Mouse (Mus musculus) testis, postnatal 14 days (tissue): Measurements from ENCODE around the gene Tstd1.

Experiments
- DNase-seq: peaks from one replicate; pipeline ENCODE4 v3.0.0; 2021; ENCODE audit warnings: low spot score

Tstd1 gene

DNA sequence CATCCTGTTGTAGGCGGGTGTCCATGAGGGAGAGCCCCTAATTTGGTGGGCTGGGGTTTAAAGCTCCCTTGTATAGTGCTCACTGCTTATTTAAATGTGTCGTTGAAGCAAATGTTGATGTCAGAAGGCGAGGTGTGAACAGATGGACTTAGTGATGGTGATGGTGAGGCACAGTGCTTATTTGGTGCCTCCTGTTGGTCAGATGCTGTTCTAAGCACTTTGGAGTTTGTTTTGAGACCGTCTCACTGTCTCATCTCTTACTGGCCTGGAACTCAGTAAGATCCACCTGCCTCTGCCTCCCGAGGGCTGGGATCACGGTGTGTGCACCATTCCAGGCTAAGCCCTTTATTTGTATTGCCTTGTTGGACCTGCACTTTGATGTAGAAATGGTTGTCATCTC, 36.3 kb downstream of the Tstd1 start:
- no peak for DNase-seq

DNA sequence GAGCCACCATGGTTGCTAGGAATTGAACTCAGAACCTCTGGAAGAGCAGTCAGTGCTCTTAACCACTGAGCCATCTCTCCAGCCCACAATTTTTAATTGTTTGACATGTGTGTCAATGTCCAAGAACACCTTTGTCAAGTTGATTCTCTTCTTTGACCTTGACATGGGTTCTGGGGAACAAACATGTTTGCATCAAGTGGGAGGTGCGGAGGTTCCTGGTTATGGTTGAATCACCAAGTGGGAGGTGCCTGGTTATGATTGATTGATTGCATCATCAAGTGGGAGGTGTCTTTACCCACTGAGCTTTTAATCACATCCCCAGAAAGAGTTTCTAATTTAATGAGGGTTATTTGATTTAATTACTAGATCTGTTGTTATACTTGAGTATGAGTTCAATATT, 38.9 kb downstream of the Tstd1 start:
- no peak for DNase-seq

DNA sequence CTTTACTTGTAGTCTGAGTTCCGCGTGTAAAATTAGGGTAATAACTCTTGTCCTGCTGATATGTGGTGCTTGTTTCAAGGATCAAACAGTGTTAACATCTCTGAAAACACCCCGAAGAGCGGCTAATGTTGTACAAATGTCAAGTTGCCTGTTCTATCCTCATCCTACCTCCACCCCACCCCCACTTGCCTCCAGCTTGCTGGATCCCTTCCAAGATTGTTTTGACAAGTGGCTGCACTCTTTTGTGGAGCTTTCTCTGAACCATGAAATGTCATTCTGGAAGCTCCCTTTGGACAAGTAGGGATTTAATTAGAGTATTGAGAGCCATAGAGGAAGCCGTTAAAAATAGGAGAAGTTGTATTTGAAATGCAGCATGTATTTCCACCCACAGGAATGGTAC, 41.1 kb downstream of the Tstd1 start:
- no peak for DNase-seq

DNA sequence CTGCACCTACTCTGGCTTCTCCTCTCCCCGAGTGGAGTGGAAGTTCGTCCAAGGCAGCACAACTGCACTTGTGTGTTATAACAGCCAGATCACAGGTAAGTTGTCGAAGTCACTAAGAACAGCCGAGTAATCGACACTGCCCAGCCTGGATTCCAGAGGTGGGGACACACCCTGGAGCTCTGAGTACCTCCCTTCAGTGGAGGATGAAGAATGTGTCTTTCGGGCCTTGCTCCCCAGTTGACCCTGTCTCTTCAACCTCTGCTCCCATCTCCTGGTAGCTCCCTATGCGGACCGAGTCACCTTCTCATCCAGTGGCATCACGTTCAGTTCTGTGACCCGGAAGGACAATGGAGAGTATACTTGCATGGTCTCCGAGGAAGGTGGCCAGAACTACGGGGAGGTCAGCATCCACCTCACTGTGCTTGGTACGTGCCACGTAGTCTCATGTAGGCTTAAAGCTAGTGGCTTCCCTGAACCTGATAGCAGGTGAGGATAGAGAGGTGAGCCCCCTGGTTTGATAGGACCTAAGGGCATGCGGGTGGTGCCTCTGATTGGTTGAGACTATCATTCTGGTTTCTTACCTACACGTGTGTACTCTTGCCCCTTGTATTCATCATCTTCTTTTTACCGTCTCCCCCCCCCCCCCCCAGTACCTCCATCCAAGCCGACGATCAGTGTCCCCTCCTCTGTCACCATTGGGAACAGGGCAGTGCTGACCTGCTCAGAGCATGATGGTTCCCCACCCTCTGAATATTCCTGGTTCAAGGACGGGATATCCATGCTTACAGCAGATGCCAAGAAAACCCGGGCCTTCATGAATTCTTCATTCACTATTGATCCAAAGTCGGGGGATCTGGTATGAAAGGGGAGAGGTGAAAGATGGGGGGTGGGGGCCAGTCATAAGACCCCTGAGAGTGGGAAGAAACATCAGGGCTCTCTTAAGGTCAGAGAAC, 42.2 kb downstream of the Tstd1 start:
- DNase-seq = no peak

DNA sequence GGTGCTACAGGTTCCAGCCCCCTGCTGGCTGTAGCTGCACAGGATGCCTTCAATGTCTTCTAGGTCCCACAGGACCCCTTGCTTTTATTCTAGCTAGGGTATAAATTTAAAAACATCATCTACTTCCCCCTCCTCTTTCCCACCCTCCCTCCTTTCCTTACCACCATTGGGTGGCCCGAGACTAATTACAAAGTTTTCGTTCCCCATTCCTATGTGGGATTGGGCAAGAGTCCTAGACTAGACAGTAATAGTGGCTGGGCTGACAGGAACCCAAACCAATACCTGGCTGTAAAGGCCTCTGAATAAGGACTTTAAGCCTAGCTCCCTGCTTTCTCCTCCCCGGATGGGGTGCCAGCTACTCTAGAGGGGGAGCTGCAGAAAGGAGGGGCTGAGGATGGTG, 44.5 kb downstream of the Tstd1 start:
- DNase-seq = no peak

DNA sequence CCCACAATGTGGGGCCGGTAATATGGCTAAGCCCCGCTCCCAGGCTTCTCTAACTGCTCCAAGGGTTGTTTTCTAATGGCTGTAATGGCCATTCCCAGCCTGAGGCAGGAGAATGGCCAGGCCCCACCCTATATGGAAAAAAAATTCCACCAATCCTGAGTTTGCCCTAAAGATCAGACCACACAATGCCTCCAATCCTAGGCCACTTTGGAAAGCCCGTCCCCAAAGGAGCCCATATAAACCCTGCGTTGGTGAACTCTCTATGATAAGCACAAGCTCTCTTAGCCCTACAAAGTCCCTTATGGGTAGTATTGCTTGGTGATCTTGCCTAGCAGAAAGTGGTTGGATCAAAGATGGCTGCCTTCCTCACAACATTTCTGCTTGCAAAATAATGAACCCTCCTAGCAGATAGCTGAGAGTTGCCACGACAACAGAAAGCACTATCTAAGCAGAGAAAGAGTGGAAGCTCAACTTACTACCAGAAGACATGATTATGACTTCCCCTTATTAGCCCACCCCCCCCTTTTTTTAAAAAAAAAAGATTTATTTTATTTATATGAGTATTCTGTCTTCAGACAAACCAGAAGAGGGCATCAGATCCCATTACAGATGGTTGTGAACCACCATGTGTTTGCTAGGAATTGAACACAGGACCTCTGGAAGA, 47.2 kb downstream of the Tstd1 start:
- DNase-seq = no peak

DNA sequence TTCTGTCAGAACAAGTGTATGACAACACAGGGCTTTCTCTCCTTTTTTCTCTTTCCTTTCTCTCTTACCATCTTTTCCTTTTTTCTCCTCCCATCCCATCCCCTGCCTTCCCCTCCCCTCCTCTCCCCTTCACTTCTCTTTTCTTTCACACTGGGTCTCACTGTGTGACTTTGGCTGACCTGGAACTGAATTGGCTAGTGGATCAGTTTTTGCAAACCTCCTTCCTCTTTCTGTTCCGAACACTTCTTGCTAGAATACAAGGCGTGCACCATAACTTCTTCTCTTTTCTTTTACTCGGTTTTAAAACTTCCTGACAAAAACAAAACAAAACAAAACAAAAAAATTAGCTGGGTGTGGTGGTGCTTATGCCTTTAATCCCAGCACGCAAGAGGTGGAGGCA, 47.9 kb downstream of the Tstd1 start:
- DNase-seq = no peak

DNA sequence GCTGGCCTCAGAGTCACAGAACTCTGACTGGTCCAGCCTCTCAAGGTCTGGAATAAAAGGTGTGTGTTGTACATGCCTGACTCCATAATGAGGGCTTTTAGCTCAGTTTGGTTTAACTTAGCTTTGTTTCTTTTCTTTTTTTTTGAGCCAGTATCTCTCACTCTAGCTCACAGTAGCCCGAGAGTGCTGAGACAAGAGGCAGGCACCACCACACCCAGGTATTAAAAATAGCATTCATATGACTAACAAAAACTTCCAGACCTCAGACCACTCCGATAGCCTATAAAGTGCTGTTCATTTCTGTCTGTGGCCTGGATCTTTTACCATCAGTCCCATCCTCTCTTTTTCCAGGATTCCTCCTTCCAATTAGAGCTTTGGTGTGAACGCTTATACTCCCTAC, 51.0 kb downstream of the Tstd1 start:
- DNase-seq = no peak
